Mouse (Mus musculus) kidney, adult 2 months (tissue): ENCODE data around the gene Luc7l3.

Source experiments
- CTCF ChIP-seq: fragments of 200-500 bp; conservative IDR thresholded peaks from 2 replicates; pipeline ENCODE4 v1.5.1; 2011; ENCODE audit warnings: low read depth, mild to moderate bottlenecking, control low read depth, low read length, moderate library complexity, mixed read lengths; ENCODE audit not compliant: insufficient read depth, insufficient read length
- POLR2A ChIP-seq: fragments of 200-500 bp; IDR thresholded peaks from one replicate; pipeline ENCODE4 v1.6.1; 2011; ENCODE audit warnings: low read depth, low read length, control low read depth

- TF ChIP-seq CTCF, result no peak
- TF ChIP-seq POLR2A, result no peak
These were observed 24.8 kb upstream of the Luc7l3 start for GRCm38 (mm10) chr11:94346611-94347010.
